Mouse (Mus musculus): ENCODE data around the gene Selp.

- TF ChIP-seq POLR2A (IDR thresholded peaks at IDR 0.05; ENCODE audit: insufficient read depth, low read depth, low read length) (no peak), CTCF (IDR thresholded peaks at IDR 0.05; ENCODE audit: insufficient read depth, low read depth, low read length) (no peak)
Measured at GRCm38 (mm10) chr1:164176856-164177255, 61.8 kb downstream of the Selp start.
